Mouse (Mus musculus) G1E (cell line): ENCODE data around the gene Lsm2.

Experiments
- CTCF ChIP-seq: IDR thresholded peaks from 2 replicates; pipeline ENCODE4 v1.5.1; 2012; ENCODE audit warnings: low read depth, low read length, inconsistent platforms, mixed read lengths
- GATA1 ChIP-seq: IDR thresholded peaks from 2 replicates; pipeline ENCODE4 v1.6.1; 2012; ENCODE audit warnings: borderline replicate concordance, low read length, inconsistent platforms, mixed read lengths

GRCm38 (mm10) chr17:35015296-35015695 lies 33.6 kb downstream of the Lsm2 start:
- TF ChIP-seq CTCF: no peak
- TF ChIP-seq GATA1: no peak
